Mouse (Mus musculus) myocyte (in vitro differentiated cells): ENCODE measurements at regions not wholly inside any gene's neighbourhood (a gene's known extent, or its start where the extent isn't known, plus 50 kb on each side); places are given as distances from the start of the nearest gene placed in this dataset.

Experiments
- REST ChIP-seq: IDR thresholded peaks from one replicate; pipeline ENCODE4 v1.6.1; 2011; ENCODE audit warnings: mild to moderate bottlenecking, control low read depth, moderate library complexity; ENCODE audit not compliant: insufficient read depth, insufficient read length
- TCF3 ChIP-seq: IDR thresholded peaks from one replicate; pipeline ENCODE4 v1.6.1; 2011; ENCODE audit warnings: low read depth, control low read depth; ENCODE audit not compliant: insufficient read length

GRCm38 (mm10) chr3:35482296-35482695, 271.6 kb upstream of the Atp11b start:
- no peak for TF ChIP-seq TCF3
- no peak for TF ChIP-seq REST
